Comparison of ENCODE assay signal across 8 mouse cellular contexts in the genomic region with DNA sequence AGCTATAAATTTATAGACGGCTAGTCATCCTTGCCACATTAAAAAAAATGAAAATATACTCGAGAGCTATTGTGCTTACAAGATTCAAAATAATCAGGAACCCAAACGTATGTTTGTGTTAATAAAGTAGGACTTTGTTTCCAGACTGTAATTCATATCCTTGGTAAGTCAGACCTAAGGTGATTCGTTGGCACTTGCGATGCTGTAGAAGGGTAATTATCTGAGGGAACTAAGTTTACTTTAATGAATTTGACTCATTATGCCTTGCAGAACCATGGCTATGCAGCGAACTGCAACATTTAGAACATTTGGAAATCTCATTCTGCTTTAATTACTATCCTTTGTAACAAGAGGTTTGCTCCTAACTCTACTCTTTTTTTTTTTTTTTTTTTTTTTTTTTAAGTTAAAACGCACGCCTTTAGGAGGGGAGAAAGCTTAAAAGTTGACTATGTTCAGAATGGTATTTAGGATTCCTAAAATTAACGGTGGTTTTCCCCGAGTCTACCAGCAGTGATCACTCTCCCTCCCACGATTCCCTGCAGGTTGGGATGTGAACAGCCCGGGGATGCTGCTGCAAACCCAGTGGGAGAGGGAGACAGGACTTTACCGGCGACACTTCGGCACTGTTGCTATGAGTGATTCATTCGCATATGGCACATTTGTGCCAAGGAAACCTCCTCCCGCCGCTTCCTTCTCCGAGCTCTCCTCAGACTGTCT. TPM values are rescaled to one million over a fixed set of nuclear protein-coding genes. Genes with fewer than 3 reads are reported as not detected.
DNase-seq lines count a peak whose midpoint lies in the region; ATAC-seq lines count a peak whose summit lies in the region.

No protein-coding gene starts in this region.

- 11% methylated on average over 19 of the region's 19 CpGs for WGBS in lung, embryonic 15.5 days
- WGBS in embryonic facial prominence, embryonic 12.5 days: 14% methylated on average over 19 of the region's 19 CpGs
- WGBS in limb, embryonic 10.5 days: 15% methylated on average over 19 of the region's 19 CpGs

- no peaks in the 10 kb centered on the region for H3K36me3 ChIP-seq in lung, embryonic 15.5 days
- no peaks in the 10 kb centered on the region for H3K36me3 ChIP-seq in embryonic facial prominence, embryonic 12.5 days
- H3K36me3 ChIP-seq in limb, embryonic 10.5 days: no peaks in the 10 kb centered on the region

- peaks cover 11% of the 10 kb centered on the region; the same call in 1 of the 2 replicates for H3K4me1 ChIP-seq in lung, embryonic 15.5 days
- H3K4me1 ChIP-seq in embryonic facial prominence, embryonic 12.5 days: peaks cover 12% of the 10 kb centered on the region; the same call in 1 of the 2 replicates
- peaks cover 33% of the 10 kb centered on the region for H3K4me1 ChIP-seq in limb, embryonic 10.5 days

- no peaks in the 10 kb centered on the region for H3K9me3 ChIP-seq in lung, embryonic 15.5 days
- no peaks in the 10 kb centered on the region for H3K9me3 ChIP-seq in embryonic facial prominence, embryonic 12.5 days
- no peaks in the 10 kb centered on the region for H3K9me3 ChIP-seq in limb, embryonic 10.5 days (replicated peaks)

- DNase-seq in lung, postnatal 25 days (ENCODE audit: low spot score): no peak
- DNase-seq in limb, embryonic 10.5 days (ENCODE audit: low spot score): no peak
- peak; percentile 11 for DNase-seq in retina, embryonic 14.5 days (ENCODE audit: low spot score)
- no peak for DNase-seq in frontal cortex, postnatal 14 days (ENCODE audit: low spot score in 2 of 2)
- no peak for DNase-seq in left cerebral cortex, postnatal 36 days (ENCODE audit: low spot score in 2 of 2)
- no peak for DNase-seq in embryo, embryonic 10.5 days (ENCODE audit: low spot score)

- intact Hi-C loops in left cerebral cortex, postnatal 36 days (cut with DNase I): loop anchor here (1.0 to 10.0 kb wide), 7 partner anchors 111 to 412 kb away; a partner anchor contains a TSS

- peak overlapping the region; percentile 80 for H3K4me2 ChIP-seq in lung, embryonic 15.5 days
- peak overlapping the region; percentile 73 for H3K4me2 ChIP-seq in embryonic facial prominence, embryonic 12.5 days (replicated peaks)

- peak overlapping the region; percentile 88 for H3K9ac ChIP-seq in lung, embryonic 15.5 days
- H3K9ac ChIP-seq in embryonic facial prominence, embryonic 12.5 days: peak overlapping the region; percentile 76

- H3K27ac ChIP-seq in lung, embryonic 15.5 days: peak overlapping the region; percentile 95
- peak overlapping the region; percentile 88 for H3K27ac ChIP-seq in embryonic facial prominence, embryonic 12.5 days
- peak overlapping the region; percentile 98 for H3K27ac ChIP-seq in limb, embryonic 10.5 days

- H3K27me3 ChIP-seq in lung, embryonic 15.5 days: no peaks in the 10 kb centered on the region
- H3K27me3 ChIP-seq in embryonic facial prominence, embryonic 12.5 days: no peaks in the 10 kb centered on the region
- H3K27me3 ChIP-seq in limb, embryonic 10.5 days (ENCODE audit: low read depth, poor library complexity, severe bottlenecking): no peaks in the 10 kb centered on the region

- peak overlapping the region; percentile 82 for H3K4me3 ChIP-seq in lung, embryonic 15.5 days
- peak overlapping the region; percentile 52 for H3K4me3 ChIP-seq in embryonic facial prominence, embryonic 12.5 days
- H3K4me3 ChIP-seq in limb, embryonic 10.5 days: peak overlapping the region; percentile 94

- no peak for ATAC-seq in lung, embryonic 15.5 days (ENCODE audit: borderline replicate concordance, extremely low read depth, low FRiP score, low TSS enrichment)
- ATAC-seq in embryonic facial prominence, embryonic 12.5 days (ENCODE audit: insufficient number of reproducible peaks, insufficient read depth, low FRiP score, low TSS enrichment): no peak; the same call in 1 of the 2 replicates

RNA-seq across cellular contexts. Expression of a gene that starts 3.6 kb away (rescaled TPM):
- 4.4 TPM in 2 replicates for polyA plus RNA-seq in lung, embryonic 15.5 days (2015; fragmentation: Nextera tagmentation; extraction: Ambion mirVana)
- 12.2 and 12.7 TPM in 2 replicates for polyA plus RNA-seq in embryonic facial prominence, embryonic 12.5 days (2016; fragmentation: Nextera tagmentation; extraction: Ambion mirVana)
- 9.2 and 9.6 TPM in 2 replicates for polyA plus RNA-seq in limb, embryonic 10.5 days (2016; fragmentation: Nextera tagmentation; extraction: Ambion mirVana)
- total RNA-seq in left cerebral cortex, postnatal 36 days (2021): 100 to 1,000 TPM; 284 to 371 TPM
